Mouse (Mus musculus) T-helper 17 cell (primary cell): ENCODE results near the gene Zfp36l1.

Experiments
- in situ Hi-C, 2 experiments: fragments of 300-600 bp; cut with MboI, MseI; formaldehyde crosslinking; loops; 1 replicate in 1 of 2; 2 replicates in 1 of 2; pipeline ENCODE4 v1.15.1; 2025; ENCODE audit warnings: high pct_unique_total_duplicates in 2 of 2

Zfp36l1 gene

GRCm38 (mm10) chr12:80112852-80113551 lies at the start of gene Zfp36l1:
TSS of gene Zfp36l1 (minus strand) at chr12:80113013.
- in situ Hi-C loops = no loop called here

GRCm38 (mm10) chr12:80162448-80162847 lies 49.6 kb upstream of the Zfp36l1 start:
- in situ Hi-C loops = loop anchor here in 1 of 2 experiments (5.0 kb wide), 1 partner anchor 35 kb away; no protein-coding TSS in a partner anchor

GRCm38 (mm10) chr12:80157675-80158074 lies 44.9 kb upstream of the Zfp36l1 start:
- in situ Hi-C loops = loop anchor here in 1 of 2 experiments (10.0 kb wide), 1 partner anchor 487 kb away; the partner anchor contains the start of genes Erh and Slc39a9

DNA sequence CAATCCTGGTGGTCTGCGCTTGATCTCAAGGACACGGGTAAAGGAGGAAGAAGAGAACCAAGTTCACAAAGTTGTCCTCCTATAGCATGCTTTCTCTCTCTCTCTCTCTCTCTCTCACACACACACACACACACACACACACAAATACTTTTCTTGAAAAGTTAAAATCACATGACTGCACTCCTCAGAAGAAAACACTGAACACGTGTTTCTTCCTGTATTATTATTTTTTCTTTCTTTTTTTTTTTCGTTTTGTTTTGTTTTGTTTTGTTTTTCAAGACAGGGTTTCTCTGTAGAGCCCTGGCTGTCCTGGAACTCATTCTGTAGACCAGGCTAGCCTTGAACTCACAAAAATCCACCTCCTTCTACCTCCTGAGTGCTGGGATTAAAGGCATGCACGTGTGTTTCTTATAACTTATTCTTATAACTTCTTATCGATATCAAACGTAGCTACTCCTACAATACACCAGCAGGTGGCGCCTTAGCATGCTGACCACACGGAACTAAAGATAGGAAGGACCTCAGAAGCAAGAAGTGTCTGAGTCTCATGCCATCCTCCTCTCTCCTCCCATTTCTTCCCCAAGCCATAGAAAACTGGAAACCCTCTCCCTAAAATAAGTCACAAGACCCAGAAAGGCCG lies 41.0 kb upstream of the Zfp36l1 start:
- in situ Hi-C loops = loop anchor here in 1 of 2 experiments (10.0 kb wide), 1 partner anchor 491 kb away; the partner anchor contains the start of genes Erh and Slc39a9

DNA sequence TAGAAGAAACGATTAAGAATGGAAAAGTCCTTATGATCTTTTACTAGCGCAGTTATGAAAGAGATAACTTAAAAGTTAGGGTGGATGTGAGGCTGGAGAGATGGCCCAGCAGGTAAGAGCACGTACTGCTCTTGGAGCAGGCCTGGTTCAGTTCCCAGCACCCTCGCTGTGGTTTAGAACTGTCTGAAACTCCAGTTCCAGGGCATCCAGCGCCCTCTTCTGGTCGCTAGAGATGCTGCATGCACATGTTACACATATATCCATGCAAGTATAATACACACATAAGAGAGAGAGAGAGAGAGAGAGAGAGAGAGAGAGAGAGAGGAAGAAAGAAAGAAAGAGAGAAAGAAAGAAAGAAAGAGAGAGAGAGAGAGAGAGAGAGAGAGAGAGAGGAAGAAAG lies 40.3 kb upstream of the Zfp36l1 start:
- in situ Hi-C loops = loop anchor here in 1 of 2 experiments (10.0 kb wide), 1 partner anchor 492 kb away; the partner anchor contains the start of genes Erh and Slc39a9

DNA sequence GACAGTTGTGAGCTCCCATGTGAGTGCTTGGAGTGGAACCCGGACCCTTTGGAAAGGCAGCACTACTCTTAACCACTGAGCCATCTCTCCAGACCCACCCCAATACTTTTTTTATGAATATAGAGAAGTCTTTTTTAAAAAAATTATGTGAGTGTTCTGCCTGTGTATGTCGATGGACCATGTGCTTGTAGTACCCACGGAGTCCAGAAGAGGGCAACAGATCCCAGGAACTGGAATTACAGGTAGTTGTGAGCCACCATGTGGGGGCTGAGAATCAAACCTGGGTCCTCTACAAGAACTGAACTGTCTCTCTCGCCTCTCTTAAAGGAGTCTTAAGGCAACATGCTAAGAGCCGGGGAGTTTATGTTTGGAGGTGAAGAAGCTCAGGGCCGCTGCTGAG lies 39.0 kb upstream of the Zfp36l1 start:
- in situ Hi-C loops = loop anchor here in 1 of 2 experiments (10.0 kb wide), 1 partner anchor 493 kb away; the partner anchor contains the start of genes Erh and Slc39a9

GRCm38 (mm10) chr12:80150624-80151023 lies 37.8 kb upstream of the Zfp36l1 start:
- in situ Hi-C loops = loop anchor here in 1 of 2 experiments (10.0 kb wide), 1 partner anchor 494 kb away; the partner anchor contains the start of genes Erh and Slc39a9

DNA sequence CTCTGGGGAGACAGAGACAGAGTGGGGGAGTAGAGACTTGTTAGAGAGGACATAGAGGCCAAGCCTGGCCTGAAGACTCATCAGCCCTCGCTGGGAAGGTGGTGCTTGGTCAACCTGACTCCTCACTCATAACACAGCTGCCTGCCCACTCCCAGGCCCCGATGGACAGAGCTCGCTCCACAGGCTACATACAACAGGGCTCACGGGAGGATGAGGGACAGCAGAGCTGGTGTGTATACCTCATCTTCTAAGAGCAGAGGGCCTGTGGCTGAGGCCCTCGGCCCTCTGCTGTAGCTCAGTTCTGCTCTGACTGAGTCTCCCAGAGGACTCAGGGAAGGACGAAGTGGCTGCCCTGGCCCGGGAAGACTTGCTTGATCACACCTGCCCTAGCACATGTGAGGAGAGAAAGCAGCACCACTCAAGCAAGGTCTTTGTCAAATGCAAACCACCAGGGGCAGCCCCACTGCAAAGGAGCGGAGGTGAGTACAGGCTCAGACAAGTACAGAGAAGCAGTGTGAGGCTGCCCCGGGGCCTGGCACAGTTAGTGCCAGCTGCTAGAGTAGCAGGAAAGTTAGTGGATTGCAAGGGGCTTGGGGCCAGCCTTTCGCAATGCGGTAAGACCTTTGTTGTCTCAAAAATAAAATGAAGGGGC lies 34.9 kb upstream of the Zfp36l1 start:
- in situ Hi-C loops = loop anchor here in 1 of 2 experiments (10.0 kb wide), 2 partner anchors 533 to 803 kb away; no protein-coding TSS in a partner anchor

- in situ Hi-C loops = loop anchor here in 1 of 2 experiments (10.0 kb wide), 2 partner anchors 532 to 802 kb away; no protein-coding TSS in a partner anchor
Measured at GRCm38 (mm10) chr12:80146227-80147223, 33.7 kb upstream of the Zfp36l1 start.

DNA sequence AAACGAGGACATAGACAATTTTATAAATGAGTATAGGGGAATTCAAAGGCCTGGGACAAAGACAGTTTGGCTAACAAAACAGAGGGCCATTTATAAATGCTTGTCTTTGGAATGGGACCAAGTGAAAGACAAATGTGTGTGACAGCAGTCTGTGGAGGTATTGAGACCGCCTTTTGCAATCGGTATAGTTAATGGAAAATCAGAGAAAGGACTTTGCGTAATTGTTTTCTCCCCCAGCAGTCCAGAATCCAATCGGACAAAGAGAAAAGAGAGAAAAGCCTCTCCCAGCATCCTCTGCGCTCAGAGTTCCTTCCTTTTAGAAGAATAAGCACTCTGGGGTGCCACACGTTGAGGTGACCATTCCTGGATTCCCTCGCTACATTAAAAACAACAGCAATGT lies 32.6 kb upstream of the Zfp36l1 start:
- in situ Hi-C loops = loop anchor here in 1 of 2 experiments (10.0 kb wide), 2 partner anchors 531 to 801 kb away; no protein-coding TSS in a partner anchor

DNA sequence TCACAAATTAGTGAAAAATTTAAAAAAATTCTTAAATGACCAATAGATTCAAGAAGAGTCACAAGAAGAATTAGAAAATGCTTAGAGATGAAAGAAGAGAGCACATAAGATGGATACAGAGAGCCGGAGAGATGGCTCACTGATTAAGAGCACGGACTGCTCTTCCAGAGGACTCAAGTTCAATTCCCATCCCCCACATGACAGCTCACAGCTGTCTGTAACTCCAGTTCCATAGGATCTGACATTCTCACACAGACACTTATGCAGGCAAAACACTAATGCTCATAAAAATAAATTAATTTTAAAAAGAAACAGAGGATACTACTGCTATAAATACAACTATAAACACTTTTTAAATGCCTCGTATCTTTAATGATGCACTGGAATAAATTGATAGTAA lies 32.0 kb upstream of the Zfp36l1 start:
- in situ Hi-C loops = loop anchor here (5.0 to 10.0 kb wide), 4 partner anchors 68 to 800 kb away; no protein-coding TSS in a partner anchor

- in situ Hi-C loops = loop anchor here (5.0 to 10.0 kb wide), 4 partner anchors 64 to 797 kb away; no protein-coding TSS in a partner anchor
Measured at GRCm38 (mm10) chr12:80141470-80141869, 28.7 kb upstream of the Zfp36l1 start.

- in situ Hi-C loops = loop anchor here (5.0 to 10.0 kb wide), 4 partner anchors 64 to 796 kb away; no protein-coding TSS in a partner anchor
Measured at GRCm38 (mm10) chr12:80141011-80141410, 28.2 kb upstream of the Zfp36l1 start.

DNA sequence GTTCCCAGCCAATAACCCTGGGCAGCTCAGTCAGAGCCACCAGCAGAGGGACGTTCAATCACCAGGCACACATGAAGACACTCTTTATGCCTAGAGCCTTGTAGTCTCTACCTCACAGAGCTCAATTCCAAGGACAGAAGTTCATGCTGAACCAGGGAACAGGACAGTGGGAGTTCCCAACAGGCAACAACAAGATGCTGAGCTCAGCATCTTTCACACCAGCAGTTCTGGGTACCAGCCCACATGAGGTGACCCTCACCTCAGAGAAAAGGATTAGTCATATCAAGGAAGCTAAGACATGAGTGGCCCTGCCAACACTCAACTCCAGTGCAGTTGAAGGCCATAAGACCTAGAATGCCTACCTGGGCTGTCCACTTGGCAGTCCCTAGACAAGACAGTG lies 24.9 kb upstream of the Zfp36l1 start:
- in situ Hi-C loops = loop anchor here in 1 of 2 experiments (5.0 kb wide), 1 partner anchor 525 kb away; no protein-coding TSS in a partner anchor

DNA sequence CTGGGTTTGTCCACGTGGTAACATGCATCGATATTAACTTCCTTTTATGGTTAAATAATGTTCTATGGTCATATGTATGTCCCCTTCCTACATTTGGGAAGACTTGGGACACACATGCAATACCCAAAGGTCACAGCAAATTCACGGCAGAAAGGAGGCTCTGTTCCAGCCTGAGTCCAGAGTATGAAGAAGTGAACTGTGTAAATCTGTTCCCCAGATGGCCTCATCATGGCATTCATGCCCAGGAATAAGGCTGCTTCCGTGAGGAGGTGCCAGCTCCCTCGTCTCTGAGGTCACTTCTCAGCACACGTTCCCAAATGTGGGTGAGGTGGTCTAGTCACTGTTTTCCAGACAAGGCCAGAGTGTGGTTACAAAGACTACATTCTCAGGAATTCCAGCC lies 24.4 kb upstream of the Zfp36l1 start:
- in situ Hi-C loops = loop anchor here in 1 of 2 experiments (5.0 kb wide), 1 partner anchor 525 kb away; no protein-coding TSS in a partner anchor

DNA sequence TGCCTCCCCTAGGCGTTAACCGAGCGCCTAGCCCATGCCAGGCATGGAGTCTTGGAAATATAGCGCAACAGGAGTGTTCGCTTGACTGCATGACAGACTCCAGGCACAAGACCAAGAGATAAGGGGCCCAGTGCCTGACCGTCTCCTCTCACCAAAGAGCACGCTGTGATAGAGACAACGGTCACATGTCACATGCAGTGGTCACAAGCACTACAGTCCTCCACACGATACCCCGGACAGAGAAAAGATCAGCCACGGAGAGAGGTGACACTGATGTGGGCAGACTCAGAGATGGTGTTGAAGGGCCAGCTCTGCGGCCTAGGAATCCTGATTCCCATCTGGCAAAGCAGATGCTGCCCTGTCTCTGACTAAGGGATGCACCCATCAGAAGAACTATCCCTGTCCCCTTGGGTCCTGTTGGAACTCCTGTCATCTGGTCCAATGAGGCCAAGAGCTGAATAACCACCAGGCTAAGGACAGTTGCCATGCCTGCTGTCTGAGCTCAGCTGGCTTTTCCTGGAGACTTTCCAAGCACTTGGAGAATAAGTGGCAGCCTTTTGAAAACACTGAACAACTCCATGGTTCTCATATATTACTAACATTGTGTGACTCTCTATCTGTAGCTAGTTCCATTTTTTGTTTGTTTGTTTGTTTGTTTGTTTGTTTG lies 23.6 kb upstream of the Zfp36l1 start:
- in situ Hi-C loops = loop anchor here in 1 of 2 experiments (5.0 kb wide), 1 partner anchor 524 kb away; no protein-coding TSS in a partner anchor

- in situ Hi-C loops = loop anchor here in 1 of 2 experiments (5.0 kb wide), 1 partner anchor 523 kb away; no protein-coding TSS in a partner anchor
Measured at GRCm38 (mm10) chr12:80135173-80135572, 22.4 kb upstream of the Zfp36l1 start.

GRCm38 (mm10) chr12:80133011-80133545 lies 20.3 kb upstream of the Zfp36l1 start:
- in situ Hi-C loops = no loop called here
